Mouse (Mus musculus): ENCODE data around the gene Ezh1. TPM values are rescaled to one million over a fixed set of nuclear protein-coding genes. Genes with fewer than 3 reads are reported as not detected.

Ezh1 gene
- total RNA-seq, 2 experiments from 2014 or later, result 65.9 to 77.2 TPM

- no peak for DNase-seq
Observed at GRCm38 (mm10) chr11:101142215-101142967, 83.9 kb downstream of the Ezh1 start.

Other genes with a start within 250 kb of the Ezh1 start
- gene Atp6v0a1, start 217.0 kb downstream of the Ezh1 start, total RNA-seq (2021), result 100 to 1,000 TPM; 464 to 482 TPM
- 1 to 10 TPM; 7.2 to 9.1 TPM for gene Naglu, start 156.5 kb downstream of the Ezh1 start, total RNA-seq (2021)
- gene Hsd17b1, start 148.1 kb downstream of the Ezh1 start, total RNA-seq (2021), result 1 to 10 TPM in 1 of 2 experiments, under 1 TPM in 1; 0.67 to 1.7 TPM
- gene Coasy, start 143.9 kb downstream of the Ezh1 start, total RNA-seq (2021), result 10 to 100 TPM; 27.0 to 28.0 TPM
- gene Mlx, start 139.2 kb downstream of the Ezh1 start, total RNA-seq (2021), result 10 to 100 TPM; 42.1 to 53.7 TPM
- gene Psmc3ip, start 131.0 kb downstream of the Ezh1 start, total RNA-seq (2021), result 1 to 10 TPM; 3.6 to 3.9 TPM
- 10 to 100 TPM; 58.7 to 61.1 TPM for gene Retreg3, start 106.6 kb downstream of the Ezh1 start, total RNA-seq (2021)
- gene Tubg1, start 106.5 kb downstream of the Ezh1 start, total RNA-seq (2021), result 10 to 100 TPM; 39.7 to 41.8 TPM
- gene Tubg2, start 70.6 kb downstream of the Ezh1 start, total RNA-seq (2021), result 10 to 100 TPM; 39.9 to 40.7 TPM
- gene Cntnap1, start 55.9 kb downstream of the Ezh1 start, total RNA-seq (2021), result 100 to 1,000 TPM; 168 to 169 TPM
- 10 to 100 TPM; 12.5 to 14.8 TPM for gene Plekhh3, start 55.1 kb downstream of the Ezh1 start, total RNA-seq (2021)
- not detected for gene Ccr10, start 51.0 kb downstream of the Ezh1 start, total RNA-seq (2021)
- gene Ramp2, start 19.6 kb upstream of the Ezh1 start, total RNA-seq (2021), result 10 to 100 TPM; 63.7 to 68.0 TPM
- 10 to 100 TPM; 63.0 to 66.0 TPM for gene Vps25, start 27.2 kb upstream of the Ezh1 start, total RNA-seq (2021)
- gene Wnk4, start 34.1 kb upstream of the Ezh1 start, total RNA-seq (2021), result 1 to 10 TPM; 6.4 to 8.3 TPM
- gene Cntd1, start 52.5 kb upstream of the Ezh1 start, total RNA-seq (2021), result under 1 TPM; 0.58 to 0.67 TPM
- gene Coa3, start 52.7 kb upstream of the Ezh1 start, total RNA-seq (2021), result 100 to 1,000 TPM in 1 of 2 experiments, 10 to 100 TPM in 1; 96.7 to 113 TPM
- gene Becn1, start 75.8 kb upstream of the Ezh1 start, total RNA-seq (2021), result 100 to 1,000 TPM; 217 to 238 TPM
- gene Psme3, start 89.8 kb upstream of the Ezh1 start, total RNA-seq (2021), result 100 to 1,000 TPM; 121 to 122 TPM
- 1 to 10 TPM; 8.4 to 9.7 TPM for gene Aoc2, start 98.6 kb upstream of the Ezh1 start, total RNA-seq (2021)
- gene Aoc3, start 104.1 kb upstream of the Ezh1 start, total RNA-seq (2021), result 1 to 10 TPM in 1 of 2 experiments, under 1 TPM in 1; 0.62 to 1.4 TPM
- gene G6pc, start 141.1 kb upstream of the Ezh1 start, total RNA-seq (2021), result not detected
- 10 to 100 TPM; 41.4 to 43.7 TPM for gene Aarsd1, start 191.2 kb upstream of the Ezh1 start, total RNA-seq (2021)
- gene Gm27029, start 198.3 kb upstream of the Ezh1 start, total RNA-seq (2021), result 1 to 10 TPM; 7.1 to 8.8 TPM
- gene Rundc1, start 198.6 kb upstream of the Ezh1 start, total RNA-seq (2021), result 10 to 100 TPM; 34.8 to 36.3 TPM
- gene Ptges3l, start 198.9 kb upstream of the Ezh1 start, total RNA-seq (2021), result 1 to 10 TPM; 1.7 to 2.0 TPM
- 10 to 100 TPM; 28.5 to 39.7 TPM for gene Rpl27, start 215.8 kb upstream of the Ezh1 start, total RNA-seq (2021)
- 1 to 10 TPM; 2.5 to 3.1 TPM for gene Ifi35, start 221.9 kb upstream of the Ezh1 start, total RNA-seq (2021)
- gene Rnd2, start 238.5 kb upstream of the Ezh1 start, total RNA-seq (2021), result 100 to 1,000 TPM; 123 TPM
- gene Vat1, start 239.8 kb upstream of the Ezh1 start, total RNA-seq (2021), result 10 to 100 TPM; 28.0 to 28.2 TPM

Measured in layer of hippocampus, postnatal 36 days (tissue).